ENCODE assay signal across 11 mouse cellular contexts in the genomic region with DNA sequence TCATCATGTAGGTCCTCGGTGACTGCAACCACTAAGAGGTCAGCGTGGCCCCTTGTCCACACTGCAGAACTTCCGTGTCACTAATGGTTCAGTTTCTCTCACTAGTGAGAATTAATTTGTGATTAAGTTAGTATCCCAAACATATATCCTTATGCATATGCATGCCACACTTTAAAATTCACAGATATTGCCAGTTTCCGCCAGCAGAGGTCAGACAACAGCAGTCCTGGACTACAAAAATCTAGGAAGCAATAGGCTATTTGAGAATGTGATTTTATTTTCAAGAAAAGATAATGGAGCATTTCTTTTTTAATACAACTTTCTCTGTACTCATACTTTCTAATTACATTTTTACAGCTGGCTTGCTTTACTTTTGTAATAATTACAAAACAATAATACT. TPM values are rescaled to one million over a fixed set of nuclear protein-coding genes. Genes with fewer than 3 reads are reported as not detected.
DNase-seq lines count a peak whose midpoint lies in the region; TF ChIP-seq lines count a peak whose summit lies in the region.
"Had no signal": no experiment of that assay in that cellular context is flagged by ENCODE, and none has a peak within 500 bp of the region (broad histone marks: within the 10 kb centered on the region; RNA-seq: fewer than 3 reads in every experiment).

No protein-coding gene starts in this region.

- TF ChIP-seq CTCF in gastrocnemius, adult 2 months (IDR thresholded peaks at IDR 0.05): peak; percentile 38

- intact Hi-C loops in gastrocnemius, adult 2 months (cut with DNase I): no loop called here
- intact Hi-C loops in gastrocnemius, postnatal 36 days (cut with DNase I): no loop called here

- no peak for DNase-seq in gastrocnemius, adult 2 months
- DNase-seq in gastrocnemius, postnatal 36 days: no peak
- DNase-seq in ovary, postnatal 14 days (ENCODE audit: low spot score): peak; percentile 2
- DNase-seq in ovary, postnatal 36 days (ENCODE audit: low spot score): no peak
- DNase-seq in layer of hippocampus, adult 9-10 months (ENCODE audit: low spot score): peak; percentile 4
- DNase-seq in right cerebral cortex, postnatal 4 days: peak; percentile 10
- no peak for DNase-seq in spleen, adult 12 weeks (ENCODE audit: low spot score)
- no peak for DNase-seq in thymus, postnatal 25 days

- no peak overlapping the region for H3K4me3 ChIP-seq in gastrocnemius, adult 2 months
- H3K4me3 ChIP-seq: embryonic facial prominence, embryonic 13.5 days; midbrain, embryonic 12.5 days had no signal

- H3K27ac ChIP-seq in gastrocnemius, adult 2 months: no peak overlapping the region
- H3K27ac ChIP-seq: embryonic facial prominence, embryonic 13.5 days; midbrain, embryonic 12.5 days had no signal

RNA-seq across cellular contexts. Expression of gene Maob, which starts 51.0 kb away (rescaled TPM):
- total RNA-seq in gastrocnemius, adult 2 months (2021): 1 to 10 TPM; 6.4 to 9.7 TPM
- 1 to 10 TPM; 5.1 to 5.5 TPM for total RNA-seq in gastrocnemius, postnatal 36 days (2021)
- total RNA-seq: G1E had no signal

Comparison
In these comparisons a context has a peak if more than half of its experiments do, and no peak if none do; other contexts are left out.
1. DNase-seq: peak in ovary, postnatal 14 days (single experiment), layer of hippocampus, adult 9-10 months (single experiment) and right cerebral cortex, postnatal 4 days (single experiment); none in gastrocnemius, adult 2 months (single experiment), gastrocnemius, postnatal 36 days (0 of 2), ovary, postnatal 36 days (single experiment), spleen, adult 12 weeks (single experiment) and thymus, postnatal 25 days (single experiment).